Mouse (Mus musculus) hindbrain, embryonic 12.5 days (tissue): ENCODE measurements around the gene Cbx6. TPM values are rescaled to one million over a fixed set of nuclear protein-coding genes. Genes with fewer than 3 reads are reported as not detected.

Source experiments
- ATAC-seq: fragments of 200-750 bp; cut with Nextera tagmentation; 2 replicates; pipeline ENCODE4 v1.8.0; 2017; ENCODE audit warnings: moderate TSS enrichment; ENCODE audit not compliant: low FRiP score
- H3K27ac ChIP-seq: fragments of 300-500 bp; sonication (generic); 2 replicates; pipeline ENCODE4 v1.5.1; 2016; ENCODE audit warnings: mild to moderate bottlenecking
- H3K27me3 ChIP-seq: fragments of 300-500 bp; sonication (generic); 2 replicates; pipeline ENCODE4 v1.6.1; 2016; ENCODE audit warnings: mild to moderate bottlenecking
- H3K36me3 ChIP-seq: fragments of 300-500 bp; sonication (generic); 2 replicates; pipeline ENCODE4 v1.6.1; 2016; ENCODE audit warnings: mild to moderate bottlenecking
- H3K4me1 ChIP-seq: fragments of 300-500 bp; sonication (generic); 2 replicates; pipeline ENCODE4 v1.6.1; 2016
- H3K4me2 ChIP-seq: fragments of 300-500 bp; sonication (generic); replicated peaks from 2 replicates; pipeline ENCODE4 v1.6.1; 2016; ENCODE audit warnings: mild to moderate bottlenecking
- H3K4me3 ChIP-seq: fragments of 300-500 bp; sonication (generic); 2 replicates; pipeline ENCODE4 v1.5.1; 2016; ENCODE audit warnings: mild to moderate bottlenecking
- H3K9ac ChIP-seq: fragments of 300-500 bp; sonication (generic); 2 replicates; pipeline ENCODE4 v1.6.1; 2016; ENCODE audit warnings: mild to moderate bottlenecking, moderate library complexity
- H3K9me3 ChIP-seq: fragments of 300-500 bp; sonication (generic); replicated peaks from 2 replicates; pipeline ENCODE4 v1.6.1; 2016; ENCODE audit warnings: mild to moderate bottlenecking
- whole genome bisulfite sequencing: fragments of 180-500 bp; shearing (Covaris S2); methylation state at CpG from one replicate; pipeline ENCODE4 v1.1.7; 2016; 5-methylcytosine and 5-hydroxymethylcytosine counted together
- polyA plus RNA-seq: library from polyadenylated mRNA; unstranded; fragments of >200 nt; fragmentation: Nextera tagmentation; extraction: Ambion mirVana; gene quantifications from 2 replicates; pipeline ENCODE4 v1.2.1, GENCODE M21; 2016

Cbx6 gene
- polyA plus RNA-seq, 1 experiment from 2014 or later: 34.7 TPM

- H3K27ac ChIP-seq: no peak overlapping the region
- ATAC-seq: no peak
- no peak overlapping the region for H3K4me3 ChIP-seq
- peaks cover 19% of the 10 kb centered on the region for H3K27me3 ChIP-seq
- 83% methylated on average over 12 of the region's 12 CpGs for WGBS
- H3K9me3 ChIP-seq: no peaks in the 10 kb centered on the region
- no peaks in the 10 kb centered on the region for H3K36me3 ChIP-seq
- H3K4me1 ChIP-seq: peaks cover 10% of the 10 kb centered on the region
- no peak overlapping the region for H3K9ac ChIP-seq
- no peak overlapping the region for H3K4me2 ChIP-seq
Observed at GRCm38 (mm10) chr15:79796256-79796655, 38.2 kb downstream of the Cbx6 start.

DNA sequence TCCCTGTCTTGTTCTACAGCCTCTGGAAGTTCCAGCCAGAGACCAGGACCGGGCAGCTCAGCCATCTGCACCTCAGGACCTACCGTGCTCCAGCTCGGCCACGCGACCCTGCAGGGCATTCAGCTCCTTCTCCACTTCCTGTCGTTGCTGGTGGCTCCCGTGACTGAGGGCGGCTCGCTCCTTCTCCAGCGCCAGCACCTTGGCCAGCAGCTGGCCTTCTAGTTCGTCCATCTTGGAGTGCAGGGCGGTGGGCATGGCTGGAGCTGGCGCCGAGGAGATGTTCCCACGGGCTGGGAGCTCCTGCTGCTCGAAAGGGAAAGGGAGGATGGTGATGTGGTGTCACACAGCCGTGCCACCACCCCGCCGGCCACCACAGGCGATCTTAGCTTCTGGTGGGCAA lies 40.3 kb downstream of the Cbx6 start:
- Histone ChIP-seq H3K27me3 (peaks cover 28% of the 10 kb centered on the region), H3K4me3 (no peak overlapping the region), H3K9me3 (no peaks in the 10 kb centered on the region), H3K36me3 (no peaks in the 10 kb centered on the region), H3K4me2 (no peak overlapping the region), H3K9ac (no peak overlapping the region), H3K4me1 (peaks cover 3% of the 10 kb centered on the region; the same call in 1 of the 2 replicates), H3K27ac (no peak overlapping the region)
- no peak for ATAC-seq
- WGBS: 33% methylated on average over 20 of the region's 20 CpGs

DNA sequence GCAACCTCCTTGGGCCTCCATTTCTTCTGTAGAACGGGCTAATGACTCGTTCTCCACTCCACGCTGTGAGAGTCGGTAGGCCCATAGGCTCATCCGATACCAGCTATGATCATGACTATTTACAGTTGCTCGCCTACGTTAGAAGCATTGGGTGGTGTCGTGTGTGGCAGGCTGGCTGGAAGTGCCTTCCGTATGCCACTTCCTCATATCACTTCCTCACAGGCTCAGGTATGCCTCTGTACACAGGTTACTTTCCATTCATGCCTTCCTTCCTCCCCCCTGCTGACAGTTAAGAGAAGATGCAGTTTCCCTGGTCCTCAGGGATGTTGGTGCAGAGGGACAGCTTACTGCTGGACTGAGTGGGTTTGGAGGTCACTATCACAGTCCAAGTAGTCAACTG lies 41.4 kb downstream of the Cbx6 start:
- H3K27me3 ChIP-seq: peaks cover 28% of the 10 kb centered on the region
- H3K9ac ChIP-seq: no peak overlapping the region
- H3K4me1 ChIP-seq: peaks cover 7% of the 10 kb centered on the region
- H3K4me3 ChIP-seq: no peak overlapping the region
- no peaks in the 10 kb centered on the region for H3K9me3 ChIP-seq
- WGBS: 87% methylated on average over 9 of the region's 9 CpGs
- H3K36me3 ChIP-seq: no peaks in the 10 kb centered on the region
- H3K27ac ChIP-seq: no peak overlapping the region
- H3K4me2 ChIP-seq: no peak overlapping the region
- ATAC-seq: no peak

- 16% methylated on average over 19 of the region's 19 CpGs for WGBS
- Histone ChIP-seq H3K4me2 (0 out of 2 replicates have a peak overlapping the region, but pooled peaks have one; percentile 4), H3K4me1 (peaks cover 13% of the 10 kb centered on the region), H3K9me3 (no peaks in the 10 kb centered on the region), H3K27me3 (peaks cover 28% of the 10 kb centered on the region), H3K4me3 (no peak overlapping the region), H3K9ac (no peak overlapping the region), H3K27ac (no peak overlapping the region), H3K36me3 (no peaks in the 10 kb centered on the region)
- no peak for ATAC-seq
Observed at GRCm38 (mm10) chr15:79792455-79792854, 42.0 kb downstream of the Cbx6 start.

GRCm38 (mm10) chr15:79791502-79791901 lies 43.0 kb downstream of the Cbx6 start:
- H3K27me3 ChIP-seq: peaks cover 28% of the 10 kb centered on the region
- H3K9me3 ChIP-seq: no peaks in the 10 kb centered on the region
- H3K36me3 ChIP-seq: no peaks in the 10 kb centered on the region
- no peak overlapping the region for H3K4me2 ChIP-seq
- H3K27ac ChIP-seq: no peak overlapping the region
- no peak for ATAC-seq
- no peak overlapping the region for H3K9ac ChIP-seq
- 3% methylated on average over 12 of the region's 12 CpGs for WGBS
- peaks cover 19% of the 10 kb centered on the region for H3K4me1 ChIP-seq
- no peak overlapping the region for H3K4me3 ChIP-seq

- ATAC-seq: no peak
- H3K9ac ChIP-seq: no peak overlapping the region
- peaks cover 19% of the 10 kb centered on the region for H3K4me1 ChIP-seq
- H3K36me3 ChIP-seq: no peaks in the 10 kb centered on the region
- no peaks in the 10 kb centered on the region for H3K9me3 ChIP-seq
- 87% methylated on average over 6 of the region's 6 CpGs for WGBS
- no peak overlapping the region for H3K27ac ChIP-seq
- no peak overlapping the region for H3K4me2 ChIP-seq
- no peak overlapping the region for H3K4me3 ChIP-seq
- peaks cover 28% of the 10 kb centered on the region for H3K27me3 ChIP-seq
Observed at GRCm38 (mm10) chr15:79790905-79791304, 43.6 kb downstream of the Cbx6 start.

DNA sequence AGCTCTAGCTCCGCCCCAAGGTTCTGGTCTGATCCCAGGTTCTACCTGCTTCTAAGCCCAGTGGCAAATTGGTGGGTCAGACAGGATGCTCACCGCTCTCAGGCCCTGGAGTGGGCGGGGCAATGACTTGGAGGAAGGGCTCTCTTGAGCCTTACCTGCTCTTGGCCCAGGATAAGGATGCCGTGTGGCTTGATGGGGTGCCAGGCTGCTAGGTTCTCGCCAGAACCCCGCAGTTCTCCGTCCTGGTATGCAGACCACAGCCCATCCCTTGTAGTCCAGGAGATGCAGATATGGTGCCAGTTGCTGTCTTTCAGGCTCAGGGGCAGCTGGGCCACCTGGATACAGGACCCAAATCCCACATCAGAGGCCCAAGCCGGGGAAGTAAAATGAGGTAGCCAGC lies 44.4 kb downstream of the Cbx6 start:
- H3K4me2 ChIP-seq: no peak overlapping the region
- no peak overlapping the region for H3K9ac ChIP-seq
- peaks cover 28% of the 10 kb centered on the region for H3K27me3 ChIP-seq
- H3K4me1 ChIP-seq: peaks cover 19% of the 10 kb centered on the region
- no peak overlapping the region for H3K4me3 ChIP-seq
- WGBS: 54% methylated on average over 8 of the region's 8 CpGs
- no peak for ATAC-seq
- no peaks in the 10 kb centered on the region for H3K9me3 ChIP-seq
- no peak overlapping the region for H3K27ac ChIP-seq
- no peaks in the 10 kb centered on the region for H3K36me3 ChIP-seq

GRCm38 (mm10) chr15:79787815-79788214 lies 46.7 kb downstream of the Cbx6 start:
- ATAC-seq: 0 out of 2 replicates have a peak, but pooled peaks have one; percentile 47
- Histone ChIP-seq H3K4me3 (no peak overlapping the region), H3K4me1 (peaks cover 19% of the 10 kb centered on the region), H3K9me3 (no peaks in the 10 kb centered on the region), H3K27me3 (peaks cover 28% of the 10 kb centered on the region), H3K9ac (no peak overlapping the region), H3K27ac (peak overlapping the region; percentile 68), H3K36me3 (no peaks in the 10 kb centered on the region), H3K4me2 (no peak overlapping the region; the same call in 1 of the 2 replicates)
- 37% methylated on average over 8 of the region's 8 CpGs for WGBS

DNA sequence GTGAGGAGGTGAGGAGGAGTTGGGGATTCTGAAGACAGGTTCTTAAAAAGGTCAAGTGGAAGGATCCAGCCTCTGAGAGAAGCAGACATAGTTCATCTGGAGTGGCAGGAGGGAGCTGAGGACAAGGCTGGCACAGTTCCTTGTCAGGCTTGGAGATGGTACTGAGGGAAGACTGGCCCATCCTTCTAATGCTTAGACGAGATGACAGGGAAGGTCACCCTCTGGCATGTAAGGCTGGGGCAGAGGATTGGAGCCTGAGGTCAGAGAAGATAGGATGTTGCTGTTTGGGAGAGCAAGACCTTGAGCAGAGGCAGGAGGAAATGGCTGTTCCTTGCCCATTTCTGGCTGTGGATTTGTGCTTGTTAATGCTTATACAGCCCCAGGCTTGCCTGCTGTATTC lies 49.4 kb downstream of the Cbx6 start:
- Histone ChIP-seq H3K4me2 (no peak overlapping the region), H3K27ac (no peak overlapping the region), H3K4me3 (no peak overlapping the region), H3K36me3 (no peaks in the 10 kb centered on the region), H3K4me1 (peaks cover 16% of the 10 kb centered on the region), H3K27me3 (peaks cover 8% of the 10 kb centered on the region), H3K9ac (no peak overlapping the region), H3K9me3 (no peaks in the 10 kb centered on the region)
- ATAC-seq: no peak
- 36% methylated on average over 1 of the region's 1 CpGs for WGBS

GRCm38 (mm10) chr15:79777749-79778148 lies 56.7 kb downstream of the Cbx6 start, which contains the start of gene Dnal4:
Dnal4 (minus strand) TSS chr15:79777849.
- no peak for ATAC-seq
- Histone ChIP-seq H3K9me3 (no peaks in the 10 kb centered on the region), H3K27ac (no peak within 1 kb of the TSS), H3K4me1 (peaks cover 17% of the 10 kb centered on the region), H3K27me3 (no peaks in the 10 kb centered on the region), H3K4me2 (no peak within 1 kb of the TSS), H3K36me3 (no peaks in the 10 kb centered on the region), H3K4me3 (no peak within 1 kb of the TSS), H3K9ac (no peak within 1 kb of the TSS)

DNA sequence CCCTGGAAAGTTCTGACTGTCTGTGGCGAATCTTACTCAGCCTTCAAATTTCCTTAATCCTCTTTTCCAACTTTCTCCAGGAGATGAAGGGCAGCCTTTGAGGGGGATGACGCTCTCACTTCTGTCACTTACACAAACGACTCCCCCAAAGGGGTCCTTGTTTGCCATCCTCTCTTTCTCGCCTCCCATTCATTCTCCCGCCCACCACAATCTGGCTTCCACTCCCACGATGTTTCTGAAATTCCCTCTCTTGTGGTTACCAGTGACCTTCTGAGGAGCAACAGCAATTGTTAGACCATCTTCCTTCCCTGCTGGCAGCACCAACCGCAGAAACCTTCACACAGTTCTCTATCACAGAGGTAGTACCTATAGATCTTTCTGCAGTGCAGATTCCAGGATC lies 58.8 kb downstream of the Cbx6 start:
- Histone ChIP-seq H3K4me3 (no peak overlapping the region), H3K9ac (no peak overlapping the region)
- no peak for ATAC-seq

GRCm38 (mm10) chr15:79774117-79775027 lies 60.1 kb downstream of the Cbx6 start:
- Histone ChIP-seq H3K9me3 (no peaks in the 10 kb centered on the region), H3K4me2 (peak overlapping the region; percentile 71), H3K9ac (peak overlapping the region; percentile 82), H3K27ac (peak overlapping the region; percentile 52), H3K4me3 (peak overlapping the region; percentile 69), H3K36me3 (no peaks in the 10 kb centered on the region; the same call in 1 of the 2 replicates), H3K4me1 (peaks cover 17% of the 10 kb centered on the region), H3K27me3 (no peaks in the 10 kb centered on the region)
- ATAC-seq: peak; percentile 98
- WGBS: 1% methylated on average over 46 of the region's 50 CpGs

More for the DNA sequence above, 58.8 kb downstream of the Cbx6 start:
- Histone ChIP-seq H3K9me3 (no peaks in the 10 kb centered on the region), H3K27me3 (no peaks in the 10 kb centered on the region), H3K36me3 (no peaks in the 10 kb centered on the region; the same call in 1 of the 2 replicates), H3K4me1 (peaks cover 17% of the 10 kb centered on the region), H3K27ac (no peak overlapping the region), H3K4me2 (no peak overlapping the region)
- WGBS: 60% methylated on average over 7 of the region's 7 CpGs
